In the genomic region with DNA sequence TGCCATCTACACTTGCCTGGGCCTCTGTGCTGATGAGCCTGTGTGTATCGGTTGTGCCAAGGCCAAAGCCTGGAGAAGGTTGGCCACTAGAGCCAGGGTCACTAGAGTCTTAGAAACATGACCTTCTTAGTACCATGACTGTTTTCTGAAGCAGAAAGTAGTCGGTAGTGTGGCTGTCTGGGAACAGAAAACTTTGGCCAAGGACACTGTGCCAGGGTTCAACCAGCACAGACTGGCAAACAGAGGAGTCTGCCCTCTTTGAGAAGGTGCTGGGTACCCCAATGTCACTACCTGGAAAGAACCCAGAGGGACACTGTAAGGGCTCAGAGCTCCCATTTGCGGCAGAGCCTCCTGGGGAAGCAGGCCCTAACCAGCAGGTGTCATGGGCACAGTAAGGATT, we compare ENCODE assay signal across 8 mouse cellular contexts. TPM values are rescaled to one million over a fixed set of nuclear protein-coding genes. Genes with fewer than 3 reads are reported as not detected.
DNase-seq lines count a peak whose midpoint lies in the region; ATAC-seq and TF ChIP-seq lines count a peak whose summit lies in the region.

No protein-coding gene starts in this region.

- H3K4me2 ChIP-seq in neural tube, embryonic 11.5 days (ENCODE audit: low read depth), result no peak overlapping the region; the same call in 1 of the 2 replicates
- peak overlapping the region; percentile 76 for H3K4me2 ChIP-seq in forebrain, embryonic 13.5 days

- no peak for ATAC-seq in neural tube, embryonic 11.5 days (ENCODE audit: insufficient read depth, low FRiP score, low TSS enrichment)
- no peak for ATAC-seq in forebrain, embryonic 13.5 days

- H3K9ac ChIP-seq in neural tube, embryonic 11.5 days (ENCODE audit: low read length), result peak overlapping the region; percentile 62
- 0 out of 2 replicates have a peak overlapping the region, but pooled peaks have one; percentile 55 for H3K9ac ChIP-seq in forebrain, embryonic 13.5 days

- H3K36me3 ChIP-seq in neural tube, embryonic 11.5 days (ENCODE audit: control insufficient read depth, insufficient read depth, low read length), result no peaks in the 10 kb centered on the region
- no peaks in the 10 kb centered on the region for H3K36me3 ChIP-seq in forebrain, embryonic 13.5 days (ENCODE audit: poor library complexity, severe bottlenecking)
- no peaks in the 10 kb centered on the region for H3K36me3 ChIP-seq in small intestine, adult 2 months (ENCODE audit: control insufficient read depth, insufficient read depth, low read length)

- 48% methylated on average over 3 of the region's 3 CpGs for whole genome bisulfite sequencing in neural tube, embryonic 11.5 days
- 59% methylated on average over 3 of the region's 3 CpGs for WGBS in forebrain, embryonic 13.5 days
- 21% methylated on average over 3 of the region's 3 CpGs for WGBS in small intestine, adult 2 months

- H3K4me1 ChIP-seq in neural tube, embryonic 11.5 days (ENCODE audit: control insufficient read depth, insufficient read depth, low read length), result peaks cover 4% of the 10 kb centered on the region; the same call in 1 of the 2 replicates
- H3K4me1 ChIP-seq in forebrain, embryonic 13.5 days, result peaks cover 21% of the 10 kb centered on the region
- peaks cover 55% of the 10 kb centered on the region for H3K4me1 ChIP-seq in small intestine, adult 2 months (ENCODE audit: control insufficient read depth, insufficient read depth, insufficient read length, low read length)

- TF ChIP-seq POLR2A in small intestine, adult 2 months (IDR thresholded peaks at IDR 0.05; ENCODE audit: low read depth, low read length), result no peak

- DNase-seq in neural tube, embryonic 11.5 days (ENCODE audit: low spot score), result no peak
- DNase-seq in neural tube, embryonic 10.5 days (ENCODE audit: extremely low spot score, low spot score), result no peak
- DNase-seq in kidney, postnatal 10 days, result peak; percentile 28
- DNase-seq in B cell, adult 2 months, result no peak
- no peak for DNase-seq in left cerebral cortex, adult 8-10 months (ENCODE audit: low spot score in 2 of 2)
- DNase-seq in frontal cortex, adult 2 months (ENCODE audit: extremely low spot score in 1 of 2, low spot score in 1 of 2), result no peak

- H3K27ac ChIP-seq in neural tube, embryonic 11.5 days (ENCODE audit: low read depth, low read length), result no peak overlapping the region
- no peak overlapping the region; the same call in 1 of the 2 replicates for H3K27ac ChIP-seq in forebrain, embryonic 13.5 days
- H3K27ac ChIP-seq in small intestine, adult 2 months (ENCODE audit: insufficient read depth, low read depth, low read length), result peak overlapping the region; percentile 99

- no peak overlapping the region for H3K4me3 ChIP-seq in neural tube, embryonic 11.5 days (ENCODE audit: low read depth, low read length)
- no peak overlapping the region for H3K4me3 ChIP-seq in forebrain, embryonic 13.5 days
- H3K4me3 ChIP-seq in small intestine, adult 2 months (ENCODE audit: low read depth, low read length), result peak overlapping the region; percentile 49

- 0 out of 2 replicates have a peak, but pooled peaks have one; percentile 4 for TF ChIP-seq CTCF in small intestine, adult 2 months (IDR thresholded peaks at IDR 0.05; ENCODE audit: extremely low read depth, insufficient read length, insufficient replicate concordance, low read depth, low read length)

- H3K9me3 ChIP-seq in neural tube, embryonic 11.5 days (ENCODE audit: control insufficient read depth, low read length), result no peaks in the 10 kb centered on the region
- no peaks in the 10 kb centered on the region for H3K9me3 ChIP-seq in forebrain, embryonic 13.5 days (replicated peaks)

- no peaks in the 10 kb centered on the region for H3K27me3 ChIP-seq in neural tube, embryonic 11.5 days (ENCODE audit: control insufficient read depth, insufficient read depth, low read length)
- 0 out of 2 replicates have a peak, but pooled peaks cover 2% of the 10 kb centered on the region for H3K27me3 ChIP-seq in forebrain, embryonic 13.5 days
- no peaks in the 10 kb centered on the region for H3K27me3 ChIP-seq in small intestine, adult 2 months (ENCODE audit: control insufficient read depth, insufficient read depth, low read length)

RNA-seq across cellular contexts. Expression of a gene that starts 22.6 kb away (rescaled TPM):
- not detected in 2 replicates for polyA plus RNA-seq in neural tube, embryonic 11.5 days (2014; fragmentation: Nextera tagmentation; extraction: Ambion mirVana)
- polyA plus RNA-seq in forebrain, embryonic 13.5 days (2015; fragmentation: Nextera tagmentation; extraction: Ambion mirVana), result not detected in 2 replicates
- 0.18 and 0.23 TPM in 2 replicates for polyA plus RNA-seq in small intestine, adult 2 months (2012; rRNA removed)
- total RNA-seq in left cerebral cortex, adult 8-10 months (2022), result not detected
- not detected in 2 replicates for polyA plus RNA-seq in frontal cortex, adult 2 months (2012; rRNA removed)

RNA-seq across cellular contexts. Expression of a gene that starts 27.6 kb away (rescaled TPM):
- polyA plus RNA-seq in neural tube, embryonic 11.5 days (2014; fragmentation: Nextera tagmentation; extraction: Ambion mirVana), result 13.1 and 13.5 TPM in 2 replicates
- 1.7 and 2.6 TPM in 2 replicates for polyA plus RNA-seq in forebrain, embryonic 13.5 days (2015; fragmentation: Nextera tagmentation; extraction: Ambion mirVana)
- polyA plus RNA-seq in small intestine, adult 2 months (2012; rRNA removed), result 1,332 and 3,924 TPM in 2 replicates
- total RNA-seq in left cerebral cortex, adult 8-10 months (2022), result under 1 TPM; 0.17 to 0.95 (median 0.23) TPM
- polyA plus RNA-seq in frontal cortex, adult 2 months (2012; rRNA removed), result 1.7 and 4.5 TPM in 2 replicates

RNA-seq across cellular contexts. Expression of a gene that starts 36.5 kb away (rescaled TPM):
- polyA plus RNA-seq in neural tube, embryonic 11.5 days (2014; fragmentation: Nextera tagmentation; extraction: Ambion mirVana), result 0.21 TPM in 1 of 2 replicates, not detected in the other
- polyA plus RNA-seq in forebrain, embryonic 13.5 days (2015; fragmentation: Nextera tagmentation; extraction: Ambion mirVana), result 0.10 and 0.33 TPM in 2 replicates
- polyA plus RNA-seq in small intestine, adult 2 months (2012; rRNA removed), result 0.22 and 0.76 TPM in 2 replicates
- total RNA-seq in left cerebral cortex, adult 8-10 months (2022), result not detected
- polyA plus RNA-seq in frontal cortex, adult 2 months (2012; rRNA removed), result 0.34 TPM in 1 of 2 replicates, not detected in the other

RNA-seq across cellular contexts. Expression of a gene that starts 51.3 kb away (rescaled TPM):
- 8.1 and 10.1 TPM in 2 replicates for polyA plus RNA-seq in neural tube, embryonic 11.5 days (2014; fragmentation: Nextera tagmentation; extraction: Ambion mirVana)
- polyA plus RNA-seq in forebrain, embryonic 13.5 days (2015; fragmentation: Nextera tagmentation; extraction: Ambion mirVana), result 2.4 and 6.3 TPM in 2 replicates
- polyA plus RNA-seq in small intestine, adult 2 months (2012; rRNA removed), result 141 and 200 TPM in 2 replicates
- 1 to 10 TPM in 2 of 4 experiments, under 1 TPM in 2; 0.26 to 2.5 (median 1.3) TPM for total RNA-seq in left cerebral cortex, adult 8-10 months (2022)
- polyA plus RNA-seq in frontal cortex, adult 2 months (2012; rRNA removed), result 1.4 and 3.5 TPM in 2 replicates

RNA-seq across cellular contexts. Expression of a gene that starts 52.1 kb away (rescaled TPM):
- not detected in 2 replicates for polyA plus RNA-seq in neural tube, embryonic 11.5 days (2014; fragmentation: Nextera tagmentation; extraction: Ambion mirVana)
- polyA plus RNA-seq in forebrain, embryonic 13.5 days (2015; fragmentation: Nextera tagmentation; extraction: Ambion mirVana), result not detected in 2 replicates
- 0.09 and 0.10 TPM in 2 replicates for polyA plus RNA-seq in small intestine, adult 2 months (2012; rRNA removed)
- not detected for total RNA-seq in left cerebral cortex, adult 8-10 months (2022)
- polyA plus RNA-seq in frontal cortex, adult 2 months (2012; rRNA removed), result not detected in 2 replicates

Comparison
In these comparisons a context has a peak if more than half of its experiments do, and no peak if none do; other contexts are left out.
1. RNA of a gene that starts 27.6 kb away (polyA plus RNA-seq): 1,332 to 3,924 TPM in small intestine, adult 2 months; 13.1 to 13.5 TPM in neural tube, embryonic 11.5 days, 1.7 to 2.6 TPM in forebrain, embryonic 13.5 days and 1.7 to 4.5 TPM in frontal cortex, adult 2 months; every median in the first group is over 10 times any median in the second.